Mouse (Mus musculus): ENCODE measurements around the gene Mrps27.

- TF ChIP-seq USF1 (IDR thresholded peaks at IDR 0.05; ENCODE audit: low read depth) (no peak), MAX (IDR thresholded peaks at IDR 0.05) (no peak), CTCF (IDR thresholded peaks at IDR 0.05; ENCODE audit: control insufficient read depth, insufficient read depth, insufficient read length) (no peak), MYOD1 (IDR thresholded peaks at IDR 0.05; ENCODE audit: control insufficient read depth, insufficient read length, low read depth) (no peak)
Observed at GRCm38 (mm10) chr13:99399373-99399772, 54.8 kb downstream of the Mrps27 start.

Measured in C2C12 (cell line).